Mouse (Mus musculus): Measurements from ENCODE around the gene Ccdc190. TPM values are rescaled to one million over a fixed set of nuclear protein-coding genes. Genes with fewer than 3 reads are reported as not detected.

Gene Ccdc190
- not detected for polyA plus RNA-seq (2017; shearing (Covaris generic))

GRCm38 (mm10) chr1:169928454-169928971 lies at the start of gene Ccdc190:
Gene Ccdc190 (plus strand): TSS chr1:169928648.

GRCm38 (mm10) chr1:169968792-169969515 lies 40.5 kb downstream of the Ccdc190 start, which contains the start of gene Hsd17b7:
Gene Hsd17b7 (minus strand): TSS chr1:169969241.

Other genes with a start within 250 kb of the Ccdc190 start
- gene Rgs4, start 181.0 kb upstream of the Ccdc190 start, polyA plus RNA-seq (2017; shearing (Covaris generic)): not detected
- gene Hsd17b7, start 40.6 kb downstream of the Ccdc190 start, polyA plus RNA-seq (2017; shearing (Covaris generic)): 7.3 TPM
- not detected for gene Ddr2, start 182.1 kb downstream of the Ccdc190 start, polyA plus RNA-seq (2017; shearing (Covaris generic))
- gene Uap1, start 246.3 kb downstream of the Ccdc190 start, polyA plus RNA-seq (2017; shearing (Covaris generic)): 17.3 TPM

Measured in inflammation-experienced regulatory T-cells, adult 16 weeks (primary cell).